Mouse (Mus musculus) kidney, embryonic 16.5 days (tissue): ENCODE measurements around the gene Dusp22. TPM values are rescaled to one million over a fixed set of nuclear protein-coding genes. Genes with fewer than 3 reads are reported as not detected.

Source experiments
- ATAC-seq: fragments of 200-750 bp; cut with Nextera tagmentation; 2 replicates; pipeline ENCODE4 v1.8.0; 2017; ENCODE audit warnings: moderate TSS enrichment; ENCODE audit not compliant: low FRiP score, low TSS enrichment
- H3K27ac ChIP-seq: fragments of 300-500 bp; sonication (generic); 2 replicates; pipeline ENCODE4 v1.5.1; 2014; ENCODE audit warnings: low read length
- H3K27me3 ChIP-seq: fragments of 300-500 bp; sonication (generic); 2 replicates; pipeline ENCODE4 v1.6.1; 2014; ENCODE audit warnings: low read length, control low read depth, mixed read lengths; ENCODE audit not compliant: insufficient read depth
- H3K36me3 ChIP-seq: fragments of 300-500 bp; sonication (generic); 2 replicates; pipeline ENCODE4 v1.6.1; 2014; ENCODE audit warnings: low read length, control low read depth, mixed read lengths; ENCODE audit not compliant: insufficient read depth
- H3K4me1 ChIP-seq: fragments of 300-500 bp; sonication (generic); 2 replicates; pipeline ENCODE4 v1.6.1; 2014; ENCODE audit warnings: low read length, control low read depth, mixed read lengths; ENCODE audit not compliant: insufficient read depth
- H3K4me2 ChIP-seq: fragments of 300-500 bp; sonication (generic); replicated peaks from 2 replicates; pipeline ENCODE4 v1.6.1; 2014; ENCODE audit warnings: low read depth, low read length
- H3K4me3 ChIP-seq: fragments of 300-500 bp; sonication (generic); 2 replicates; pipeline ENCODE4 v1.5.1; 2014; ENCODE audit warnings: mild to moderate bottlenecking, low read length
- H3K9ac ChIP-seq: fragments of 300-500 bp; sonication (generic); replicated peaks from 2 replicates; pipeline ENCODE4 v1.6.1; 2014; ENCODE audit warnings: low read length
- H3K9me3 ChIP-seq: fragments of 300-500 bp; sonication (generic); 2 replicates; pipeline ENCODE4 v1.6.1; 2016; ENCODE audit warnings: low read length, control low read depth
- WGBS: fragments of 180-500 bp; shearing (Covaris S2); extraction: QIAGEN DNeasy Blood & Tissue Kit; methylation state at CpG from one replicate; pipeline ENCODE4 v1.1.7; 2014; 5-methylcytosine and 5-hydroxymethylcytosine counted together
- polyA plus RNA-seq: library from polyadenylated mRNA; unstranded; fragments of >200 nt; fragmentation: Nextera tagmentation; extraction: Ambion mirVana; gene quantifications from 2 replicates; pipeline ENCODE4 v1.2.1, GENCODE M21; 2015

The Dusp22 gene
- polyA plus RNA-seq, 1 experiment from 2014 or later, result 20.4 TPM

DNA sequence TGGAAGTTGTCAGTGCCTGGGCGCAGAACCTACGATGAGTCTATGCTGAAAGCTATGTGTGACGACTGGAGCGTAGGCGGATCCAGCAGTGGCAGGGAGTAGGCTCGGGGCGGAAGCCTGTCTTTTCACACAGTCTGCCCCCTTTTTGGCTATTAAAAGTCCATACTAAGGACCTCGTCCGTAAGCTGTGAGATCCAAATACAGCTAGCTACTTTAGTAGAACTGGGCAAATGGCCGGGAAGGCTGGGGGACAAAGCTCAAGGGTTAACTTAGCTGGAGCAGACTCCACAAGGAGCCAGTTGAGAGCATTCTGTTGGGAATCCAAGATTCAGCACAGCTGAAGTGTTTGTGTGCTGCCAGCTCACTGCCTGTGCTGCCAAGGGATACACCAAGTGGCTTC is 6.7 kb downstream of the Dusp22 start:
- H3K27me3 ChIP-seq, result no peaks in the 10 kb centered on the region
- no peak overlapping the region for H3K9ac ChIP-seq
- 87% methylated on average over 10 of the region's 10 CpGs for WGBS
- no peak overlapping the region for H3K4me2 ChIP-seq
- no peak for ATAC-seq
- no peak overlapping the region for H3K4me3 ChIP-seq
- no peak overlapping the region for H3K27ac ChIP-seq
- no peaks in the 10 kb centered on the region for H3K36me3 ChIP-seq
- H3K9me3 ChIP-seq, result peaks cover 5% of the 10 kb centered on the region; the same call in 1 of the 2 replicates
- H3K4me1 ChIP-seq, result no peaks in the 10 kb centered on the region

DNA sequence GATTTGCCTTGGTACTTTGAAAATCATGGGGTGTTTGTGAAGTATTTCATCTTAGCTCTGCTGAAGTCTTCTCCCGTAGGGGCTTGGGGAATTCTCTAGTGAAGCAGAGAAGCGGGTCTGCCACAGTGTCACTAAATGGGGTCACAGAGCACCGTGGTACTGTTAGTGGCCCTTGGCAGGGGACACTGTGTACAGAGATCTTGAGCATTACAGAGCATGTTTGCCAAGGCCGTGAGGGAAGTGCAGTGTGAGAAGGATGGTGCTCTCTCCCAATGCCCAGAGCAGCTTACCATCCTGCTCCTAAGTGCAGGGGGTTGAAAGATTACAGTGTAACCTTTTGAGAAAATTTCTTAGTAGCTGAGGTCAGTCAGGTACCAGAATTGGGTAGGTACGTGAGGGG is 8.5 kb downstream of the Dusp22 start:
- no peaks in the 10 kb centered on the region for H3K27me3 ChIP-seq
- H3K27ac ChIP-seq, result no peak overlapping the region
- H3K4me1 ChIP-seq, result no peaks in the 10 kb centered on the region
- peaks cover 5% of the 10 kb centered on the region; the same call in 1 of the 2 replicates for H3K9me3 ChIP-seq
- H3K4me3 ChIP-seq, result no peak overlapping the region
- H3K9ac ChIP-seq, result no peak overlapping the region
- WGBS, result 87% methylated on average over 5 of the region's 5 CpGs
- no peak overlapping the region for H3K4me2 ChIP-seq
- no peak for ATAC-seq
- 0 out of 2 replicates have a peak, but pooled peaks cover 3% of the 10 kb centered on the region for H3K36me3 ChIP-seq

DNA sequence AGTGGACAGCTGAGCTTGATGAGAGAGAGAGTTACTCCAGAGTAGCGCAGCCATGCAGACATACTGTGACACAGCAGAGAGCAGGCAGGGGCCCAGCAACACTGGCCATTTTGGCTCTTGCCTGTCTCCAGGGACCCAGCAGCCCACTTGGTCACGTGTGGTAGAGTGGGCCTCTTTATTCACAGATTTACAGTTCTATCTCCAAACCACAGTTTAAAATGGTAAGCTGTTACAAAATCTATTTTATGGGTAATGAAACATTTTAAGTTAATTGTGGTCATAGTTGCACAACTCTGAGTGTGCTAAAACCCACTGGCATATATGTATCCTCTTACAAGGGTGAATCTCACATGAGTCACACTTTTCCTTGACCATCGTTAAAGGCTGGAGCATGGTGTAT is 9.5 kb downstream of the Dusp22 start:
- H3K27ac ChIP-seq, result no peak overlapping the region
- 85% methylated on average over 3 of the region's 3 CpGs for WGBS
- H3K4me2 ChIP-seq, result no peak overlapping the region
- no peaks in the 10 kb centered on the region for H3K27me3 ChIP-seq
- H3K9me3 ChIP-seq, result peaks cover 5% of the 10 kb centered on the region; the same call in 1 of the 2 replicates
- ATAC-seq, result no peak
- no peak overlapping the region for H3K9ac ChIP-seq
- H3K4me1 ChIP-seq, result no peaks in the 10 kb centered on the region
- H3K36me3 ChIP-seq, result 0 out of 2 replicates have a peak, but pooled peaks cover 3% of the 10 kb centered on the region
- H3K4me3 ChIP-seq, result no peak overlapping the region

DNA sequence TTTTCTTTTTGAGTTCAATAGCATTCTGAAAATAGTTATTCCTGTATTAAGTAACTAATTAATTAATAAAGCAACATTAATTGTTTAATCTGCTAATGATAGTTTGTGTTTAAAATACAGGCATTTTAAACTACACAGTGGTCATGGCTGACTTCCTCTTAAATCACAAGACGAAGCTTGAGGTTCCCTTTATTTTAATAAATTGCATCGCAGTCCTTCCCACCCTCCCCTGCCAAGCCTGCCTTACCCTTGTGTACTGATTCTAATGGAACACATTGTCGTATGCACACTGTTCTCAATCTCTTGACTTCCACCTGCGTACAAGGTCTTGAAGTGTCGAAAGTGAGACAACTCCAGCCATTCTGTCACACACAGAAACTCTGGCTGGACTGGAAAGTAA is 14.1 kb downstream of the Dusp22 start:
- Histone ChIP-seq H3K27ac (no peak overlapping the region), H3K4me2 (no peak overlapping the region), H3K36me3 (0 out of 2 replicates have a peak, but pooled peaks cover 3% of the 10 kb centered on the region), H3K4me1 (no peaks in the 10 kb centered on the region), H3K27me3 (no peaks in the 10 kb centered on the region), H3K9ac (no peak overlapping the region), H3K9me3 (peaks cover 5% of the 10 kb centered on the region; the same call in 1 of the 2 replicates), H3K4me3 (no peak overlapping the region)
- 82% methylated on average over 5 of the region's 5 CpGs for WGBS
- no peak for ATAC-seq

DNA sequence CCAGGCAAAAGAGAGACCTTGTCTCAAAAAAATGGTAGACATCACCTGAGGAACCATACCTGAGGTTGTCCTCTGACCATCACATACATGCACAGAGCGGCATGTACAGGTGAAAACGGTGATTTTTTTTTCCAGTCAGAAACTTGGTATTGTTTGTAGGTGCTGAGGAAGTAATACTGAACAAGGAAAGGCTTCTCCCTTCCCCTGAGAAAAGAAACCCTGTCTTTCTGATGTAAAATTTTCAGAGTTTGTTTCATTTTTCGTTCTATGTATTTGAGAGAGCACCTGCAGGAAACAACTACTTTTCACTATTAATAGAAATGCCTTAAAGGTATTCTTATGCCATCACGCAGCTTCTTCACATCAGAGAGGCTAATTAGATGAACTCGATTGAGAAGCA is 19.0 kb downstream of the Dusp22 start:
- H3K9ac ChIP-seq, result no peak overlapping the region
- H3K36me3 ChIP-seq, result no peaks in the 10 kb centered on the region; the same call in 1 of the 2 replicates
- H3K27ac ChIP-seq, result no peak overlapping the region
- 94% methylated on average over 5 of the region's 5 CpGs for WGBS
- no peak overlapping the region for H3K4me2 ChIP-seq
- no peaks in the 10 kb centered on the region for H3K4me1 ChIP-seq
- ATAC-seq, result no peak
- no peaks in the 10 kb centered on the region for H3K9me3 ChIP-seq
- H3K27me3 ChIP-seq, result no peaks in the 10 kb centered on the region
- no peak overlapping the region for H3K4me3 ChIP-seq

DNA sequence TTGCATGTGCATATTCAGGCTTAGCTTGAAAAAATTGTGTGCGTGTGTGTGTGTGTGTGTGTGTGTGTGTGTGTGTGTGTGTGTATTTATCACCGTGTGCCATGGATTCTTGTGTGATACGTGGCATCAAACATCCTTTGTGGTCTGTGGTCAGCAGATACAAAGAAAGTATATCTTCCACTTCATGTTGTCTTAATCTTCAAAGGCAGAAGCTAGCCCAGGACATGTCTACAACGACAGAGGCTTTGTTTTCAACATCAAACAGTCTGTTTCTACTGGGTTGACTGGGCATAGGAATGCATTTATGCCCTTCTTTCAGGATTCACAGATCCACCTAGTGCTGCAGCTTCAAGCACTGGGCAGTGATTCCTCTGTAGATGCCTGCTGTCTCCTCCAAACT is 22.1 kb downstream of the Dusp22 start:
- Histone ChIP-seq H3K9ac (no peak overlapping the region), H3K4me3 (no peak overlapping the region), H3K9me3 (no peaks in the 10 kb centered on the region), H3K27me3 (no peaks in the 10 kb centered on the region), H3K27ac (no peak overlapping the region), H3K36me3 (no peaks in the 10 kb centered on the region; the same call in 1 of the 2 replicates), H3K4me1 (no peaks in the 10 kb centered on the region), H3K4me2 (no peak overlapping the region)
- ATAC-seq, result no peak
- WGBS, result 69% methylated on average over 4 of the region's 4 CpGs

DNA sequence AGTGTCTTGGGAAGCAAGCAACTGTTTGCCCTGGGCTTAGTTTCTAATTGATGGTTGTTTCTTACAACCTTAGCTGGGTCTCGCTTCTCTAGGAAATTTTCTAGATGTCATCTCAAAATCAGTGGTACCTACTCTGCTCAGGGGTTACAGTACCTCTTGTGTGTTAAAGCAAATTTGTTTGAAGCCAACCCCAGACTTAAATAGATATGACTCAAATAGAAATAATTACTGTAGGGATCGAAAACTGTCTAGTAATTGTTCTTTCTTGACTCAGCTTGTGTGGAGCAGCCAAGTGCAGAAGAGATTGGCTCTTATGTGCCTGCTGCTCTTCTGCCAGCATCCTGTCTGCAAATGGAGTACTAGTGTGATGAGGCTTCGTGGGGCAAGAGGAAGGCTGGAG is 22.5 kb downstream of the Dusp22 start:
- Histone ChIP-seq H3K27ac (no peak overlapping the region), H3K4me2 (no peak overlapping the region), H3K9ac (no peak overlapping the region), H3K4me1 (no peaks in the 10 kb centered on the region), H3K9me3 (no peaks in the 10 kb centered on the region), H3K27me3 (no peaks in the 10 kb centered on the region), H3K36me3 (no peaks in the 10 kb centered on the region; the same call in 1 of the 2 replicates), H3K4me3 (no peak overlapping the region)
- 89% methylated on average over 3 of the region's 3 CpGs for WGBS
- ATAC-seq, result no peak

DNA sequence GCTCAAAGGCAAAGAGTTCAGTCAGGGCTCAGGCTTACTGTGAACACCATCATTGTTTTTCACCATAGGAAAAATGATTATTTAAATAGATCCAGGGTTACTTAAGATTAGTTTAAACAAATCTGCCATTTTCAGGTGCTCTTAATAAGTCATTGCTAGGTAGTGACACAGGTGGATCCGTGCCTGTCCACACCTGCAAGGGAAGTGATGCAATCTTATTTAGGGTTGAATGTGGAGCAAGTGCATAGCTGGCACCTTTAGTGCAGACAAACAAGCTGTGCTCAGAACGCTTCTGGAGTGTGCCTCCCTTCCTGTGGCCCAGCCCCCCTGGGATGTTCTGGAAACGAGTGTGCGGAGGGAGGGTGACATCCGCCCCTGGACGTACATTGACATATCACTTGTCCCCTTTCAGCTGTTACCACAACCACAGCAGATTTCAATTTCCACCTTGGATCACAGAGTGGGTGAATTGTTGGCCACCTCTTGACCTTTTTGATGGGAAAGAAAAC is 24.9 kb downstream of the Dusp22 start:
- Histone ChIP-seq H3K9ac (no peak overlapping the region), H3K9me3 (no peaks in the 10 kb centered on the region), H3K27me3 (no peaks in the 10 kb centered on the region), H3K36me3 (no peaks in the 10 kb centered on the region; the same call in 1 of the 2 replicates), H3K27ac (no peak overlapping the region), H3K4me1 (no peaks in the 10 kb centered on the region), H3K4me3 (no peak overlapping the region), H3K4me2 (no peak overlapping the region)
- WGBS, result 33% methylated on average over 6 of the region's 6 CpGs
- no peak for ATAC-seq

DNA sequence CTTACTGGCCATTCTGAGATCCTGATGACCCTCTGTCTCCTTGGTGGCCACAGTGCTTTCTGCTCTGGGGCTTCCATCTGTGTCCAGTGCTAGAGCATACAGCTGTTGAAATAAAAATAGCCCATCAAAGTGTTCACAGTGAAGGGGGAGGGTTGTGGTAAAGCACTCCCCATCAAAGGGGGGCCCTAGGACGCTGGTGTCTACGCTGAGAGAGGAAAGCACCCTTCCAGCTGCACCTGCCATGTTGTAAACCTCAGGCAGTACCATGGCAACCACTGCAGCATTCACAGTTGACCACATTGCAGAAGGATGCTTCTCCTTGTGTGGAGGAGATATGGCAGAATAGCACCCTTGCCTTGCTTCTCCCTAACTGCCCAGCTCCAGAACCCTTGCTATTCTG is 26.2 kb downstream of the Dusp22 start:
- no peak for ATAC-seq
- Histone ChIP-seq H3K9ac (no peak overlapping the region), H3K27ac (no peak overlapping the region), H3K4me2 (no peak overlapping the region), H3K4me3 (no peak overlapping the region), H3K27me3 (no peaks in the 10 kb centered on the region), H3K36me3 (no peaks in the 10 kb centered on the region), H3K9me3 (no peaks in the 10 kb centered on the region), H3K4me1 (no peaks in the 10 kb centered on the region)
- 82% methylated on average over 2 of the region's 2 CpGs for WGBS

DNA sequence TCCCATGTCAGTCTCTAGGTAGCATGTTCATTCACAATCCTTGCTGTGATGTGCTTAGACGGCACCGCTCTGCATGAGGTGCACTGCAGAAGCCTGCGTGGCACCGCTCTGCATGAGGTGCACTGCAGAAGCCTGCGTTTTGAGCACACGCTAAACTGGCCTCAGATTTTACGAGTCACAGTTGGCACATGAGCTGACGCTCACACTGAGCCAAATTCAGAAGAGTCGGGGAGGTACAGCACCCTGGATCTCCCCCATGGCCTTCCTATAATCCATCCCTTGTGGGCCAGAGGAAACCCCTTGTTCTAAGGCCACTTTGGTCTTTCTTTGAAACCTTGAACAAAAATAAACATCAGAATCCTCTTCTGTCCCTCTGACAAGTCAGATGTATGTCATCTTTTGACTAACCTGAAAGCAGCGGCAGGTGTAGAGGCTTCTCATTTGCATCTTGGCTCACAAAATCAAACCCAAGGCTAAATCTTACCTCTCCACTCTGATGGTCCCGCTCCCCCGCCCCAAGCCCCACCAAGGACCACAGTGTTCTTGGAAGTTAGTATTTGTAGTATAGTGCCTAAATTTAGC is 28.3 kb downstream of the Dusp22 start:
- H3K9ac ChIP-seq, result no peak overlapping the region
- H3K36me3 ChIP-seq, result no peaks in the 10 kb centered on the region
- no peaks in the 10 kb centered on the region for H3K27me3 ChIP-seq
- ATAC-seq, result no peak
- no peak overlapping the region for H3K27ac ChIP-seq
- no peaks in the 10 kb centered on the region for H3K9me3 ChIP-seq
- 90% methylated on average over 12 of the region's 12 CpGs for WGBS
- no peak overlapping the region for H3K4me3 ChIP-seq
- H3K4me1 ChIP-seq, result no peaks in the 10 kb centered on the region
- H3K4me2 ChIP-seq, result no peak overlapping the region
